Mouse (Mus musculus) heart, embryonic 10.5 days (tissue): ENCODE results near the gene Ap5z1. TPM values are rescaled to one million over a fixed set of nuclear protein-coding genes. Genes with fewer than 3 reads are reported as not detected.

Experiments used
- DNase-seq: peaks from one replicate; pipeline ENCODE4 v3.0.0-alpha.2; 2017; ENCODE audit warnings: low spot score
- H3K27ac ChIP-seq: fragments of 300-500 bp; sonication (generic); 2 replicates; pipeline ENCODE4 v1.5.1; 2016; ENCODE audit warnings: mild to moderate bottlenecking
- H3K27me3 ChIP-seq: fragments of 300-500 bp; sonication (generic); 2 replicates; pipeline ENCODE4 v1.6.1; 2016; ENCODE audit warnings: mild to moderate bottlenecking; ENCODE audit not compliant: poor library complexity, insufficient read depth, severe bottlenecking
- H3K36me3 ChIP-seq: fragments of 300-500 bp; sonication (generic); 2 replicates; pipeline ENCODE4 v1.6.1; 2016; ENCODE audit warnings: mild to moderate bottlenecking, moderate library complexity
- H3K4me1 ChIP-seq: fragments of 300-500 bp; sonication (generic); 2 replicates; pipeline ENCODE4 v1.6.1; 2016; ENCODE audit warnings: mild to moderate bottlenecking
- H3K4me3 ChIP-seq: fragments of 300-500 bp; sonication (generic); 2 replicates; pipeline ENCODE4 v1.5.1; 2016; ENCODE audit warnings: mild to moderate bottlenecking, moderate library complexity
- H3K9me3 ChIP-seq: fragments of 300-500 bp; sonication (generic); 2 replicates; pipeline ENCODE4 v1.6.1; 2016; ENCODE audit warnings: mild to moderate bottlenecking, moderate library complexity
- WGBS: fragments of 180-500 bp; shearing (Covaris S2); methylation state at CpG from one replicate; pipeline ENCODE4 v1.1.7; 2016; 5-methylcytosine and 5-hydroxymethylcytosine counted together
- polyA plus RNA-seq: library from polyadenylated mRNA; unstranded; fragments of >200 nt; fragmentation: Nextera tagmentation; extraction: Ambion mirVana; gene quantifications from 2 replicates; pipeline ENCODE4 v1.2.1, GENCODE M21; 2016

Ap5z1 gene
- polyA plus RNA-seq, 1 experiment from 2014 or later: 8.7 TPM

GRCm38 (mm10) chr5:142459834-142460233 is 3.9 kb upstream of the Ap5z1 start:
- whole genome bisulfite sequencing: 84% methylated on average over 5 of the region's 5 CpGs
- Histone ChIP-seq H3K9me3 (no peaks in the 10 kb centered on the region), H3K27me3 (no peaks in the 10 kb centered on the region), H3K4me3 (no peak overlapping the region), H3K27ac (no peak overlapping the region), H3K4me1 (peaks cover 29% of the 10 kb centered on the region), H3K36me3 (peaks cover 69% of the 10 kb centered on the region)
- no peak for DNase-seq

GRCm38 (mm10) chr5:142461942-142462640 is 1.7 kb upstream of the Ap5z1 start:
- Histone ChIP-seq H3K27me3 (no peaks in the 10 kb centered on the region), H3K36me3 (peaks cover 47% of the 10 kb centered on the region), H3K27ac (no peak overlapping the region), H3K4me1 (peaks cover 23% of the 10 kb centered on the region), H3K4me3 (no peak overlapping the region), H3K9me3 (no peaks in the 10 kb centered on the region)
- 95% methylated on average over 7 of the region's 7 CpGs for WGBS
- no peak for DNase-seq

- peaks cover 46% of the 10 kb centered on the region for H3K36me3 ChIP-seq
- DNase-seq: no peak
- 95% methylated on average over 2 of the region's 2 CpGs for WGBS
- H3K4me1 ChIP-seq: peaks cover 18% of the 10 kb centered on the region
- no peaks in the 10 kb centered on the region for H3K9me3 ChIP-seq
- no peaks in the 10 kb centered on the region for H3K27me3 ChIP-seq
- H3K27ac ChIP-seq: no peak overlapping the region
- no peak overlapping the region for H3K4me3 ChIP-seq
Measured at GRCm38 (mm10) chr5:142462641-142462948, 1.1 kb upstream of the Ap5z1 start.

- H3K9me3 ChIP-seq: no peaks in the 10 kb centered on the region
- 86% methylated on average over 6 of the region's 6 CpGs for WGBS
- peak overlapping the region; percentile 85 for H3K4me3 ChIP-seq
- H3K36me3 ChIP-seq: peaks cover 45% of the 10 kb centered on the region
- H3K27ac ChIP-seq: peak overlapping the region; percentile 89; the same call in 1 of the 2 replicates
- no peaks in the 10 kb centered on the region for H3K27me3 ChIP-seq
- peaks cover 15% of the 10 kb centered on the region for H3K4me1 ChIP-seq
- no peak for DNase-seq
Measured at GRCm38 (mm10) chr5:142463011-142463410, 733 bp upstream of the Ap5z1 start.

- Histone ChIP-seq H3K36me3 (peaks cover 41% of the 10 kb centered on the region), H3K27me3 (no peaks in the 10 kb centered on the region), H3K27ac (no peak overlapping the region), H3K9me3 (no peaks in the 10 kb centered on the region), H3K4me3 (no peak overlapping the region), H3K4me1 (peaks cover 14% of the 10 kb centered on the region)
- DNase-seq: no peak
- WGBS: 87% methylated on average over 13 of the region's 13 CpGs
Measured at GRCm38 (mm10) chr5:142468375-142468774, 4.6 kb downstream of the Ap5z1 start.

- H3K4me1 ChIP-seq: peaks cover 9% of the 10 kb centered on the region
- no peaks in the 10 kb centered on the region for H3K9me3 ChIP-seq
- no peak for DNase-seq
- no peak overlapping the region for H3K27ac ChIP-seq
- WGBS: 86% methylated on average over 11 of the region's 11 CpGs
- peaks cover 51% of the 10 kb centered on the region for H3K36me3 ChIP-seq
- H3K27me3 ChIP-seq: no peaks in the 10 kb centered on the region
- no peak overlapping the region for H3K4me3 ChIP-seq
Measured at GRCm38 (mm10) chr5:142469796-142470195, 6.1 kb downstream of the Ap5z1 start.

- no peak for DNase-seq
- H3K27me3 ChIP-seq: no peaks in the 10 kb centered on the region
- peaks cover 10% of the 10 kb centered on the region for H3K4me1 ChIP-seq
- peaks cover 36% of the 10 kb centered on the region for H3K36me3 ChIP-seq
- H3K4me3 ChIP-seq: no peak overlapping the region
- H3K27ac ChIP-seq: no peak overlapping the region
- H3K9me3 ChIP-seq: no peaks in the 10 kb centered on the region
- 71% methylated on average over 10 of the region's 10 CpGs for WGBS
Measured at GRCm38 (mm10) chr5:142473696-142474095, 10.0 kb downstream of the Ap5z1 start.

GRCm38 (mm10) chr5:142475669-142476068 is 11.9 kb downstream of the Ap5z1 start:
- Histone ChIP-seq H3K27ac (no peak overlapping the region), H3K4me3 (no peak overlapping the region), H3K4me1 (peaks cover 18% of the 10 kb centered on the region), H3K36me3 (peaks cover 18% of the 10 kb centered on the region), H3K27me3 (no peaks in the 10 kb centered on the region), H3K9me3 (no peaks in the 10 kb centered on the region)
- 80% methylated on average over 7 of the region's 7 CpGs for WGBS
- no peak for DNase-seq

- 86% methylated on average over 12 of the region's 12 CpGs for WGBS
- Histone ChIP-seq H3K27me3 (no peaks in the 10 kb centered on the region), H3K4me1 (peaks cover 18% of the 10 kb centered on the region), H3K9me3 (no peaks in the 10 kb centered on the region), H3K36me3 (peaks cover 11% of the 10 kb centered on the region), H3K27ac (no peak overlapping the region), H3K4me3 (no peak overlapping the region)
- DNase-seq: no peak
Measured at GRCm38 (mm10) chr5:142477346-142477745, 13.6 kb downstream of the Ap5z1 start.

- peaks cover 10% of the 10 kb centered on the region; the same call in 1 of the 2 replicates for H3K36me3 ChIP-seq
- peaks cover 18% of the 10 kb centered on the region for H3K4me1 ChIP-seq
- WGBS: 89% methylated on average over 5 of the region's 5 CpGs
- DNase-seq: no peak
- H3K27ac ChIP-seq: 0 out of 2 replicates have a peak overlapping the region, but pooled peaks have one; percentile 6
- no peak overlapping the region for H3K4me3 ChIP-seq
- no peaks in the 10 kb centered on the region for H3K9me3 ChIP-seq
- no peaks in the 10 kb centered on the region for H3K27me3 ChIP-seq
Measured at GRCm38 (mm10) chr5:142477866-142478615, 14.3 kb downstream of the Ap5z1 start.

GRCm38 (mm10) chr5:142478829-142479435 is 15.2 kb downstream of the Ap5z1 start:
- peak; percentile 87 for DNase-seq
- peak overlapping the region; percentile 25; the same call in 1 of the 2 replicates for H3K4me3 ChIP-seq
- H3K36me3 ChIP-seq: peaks cover 7% of the 10 kb centered on the region; the same call in 1 of the 2 replicates
- peaks cover 18% of the 10 kb centered on the region for H3K4me1 ChIP-seq
- no peaks in the 10 kb centered on the region for H3K9me3 ChIP-seq
- peak overlapping the region; percentile 42; the same call in 1 of the 2 replicates for H3K27ac ChIP-seq
- no peaks in the 10 kb centered on the region for H3K27me3 ChIP-seq
- WGBS: 38% methylated on average over 17 of the region's 17 CpGs

- Histone ChIP-seq H3K4me1 (peaks cover 20% of the 10 kb centered on the region), H3K27me3 (no peaks in the 10 kb centered on the region), H3K27ac (no peak overlapping the region), H3K9me3 (no peaks in the 10 kb centered on the region), H3K4me3 (no peak overlapping the region), H3K36me3 (peaks cover 9% of the 10 kb centered on the region; the same call in 1 of the 2 replicates)
- no peak for DNase-seq
- WGBS: 59% methylated on average over 2 of the region's 2 CpGs
Measured at GRCm38 (mm10) chr5:142482512-142482911, 18.8 kb downstream of the Ap5z1 start.

- Histone ChIP-seq H3K27me3 (0 out of 2 replicates have a peak, but pooled peaks cover 4% of the 10 kb centered on the region), H3K27ac (no peak overlapping the region), H3K36me3 (peaks cover 11% of the 10 kb centered on the region; the same call in 1 of the 2 replicates), H3K4me3 (no peak overlapping the region), H3K4me1 (peaks cover 17% of the 10 kb centered on the region), H3K9me3 (no peaks in the 10 kb centered on the region)
- DNase-seq: no peak
- 86% methylated on average over 5 of the region's 5 CpGs for WGBS
Measured at GRCm38 (mm10) chr5:142483581-142483980, 19.8 kb downstream of the Ap5z1 start.
